Mouse (Mus musculus): Measurements from ENCODE around the gene Garnl3. TPM values are rescaled to one million over a fixed set of nuclear protein-coding genes. Genes with fewer than 3 reads are reported as not detected.
"Not testable (repeated sequence)": the region's sequence is repeated elsewhere in the genome, so short reads cannot be mapped to it uniquely, and the experiment has no call there.

The Garnl3 gene
- polyA plus RNA-seq, 1 experiment from 2014 or later, result 1.2 TPM

DNA sequence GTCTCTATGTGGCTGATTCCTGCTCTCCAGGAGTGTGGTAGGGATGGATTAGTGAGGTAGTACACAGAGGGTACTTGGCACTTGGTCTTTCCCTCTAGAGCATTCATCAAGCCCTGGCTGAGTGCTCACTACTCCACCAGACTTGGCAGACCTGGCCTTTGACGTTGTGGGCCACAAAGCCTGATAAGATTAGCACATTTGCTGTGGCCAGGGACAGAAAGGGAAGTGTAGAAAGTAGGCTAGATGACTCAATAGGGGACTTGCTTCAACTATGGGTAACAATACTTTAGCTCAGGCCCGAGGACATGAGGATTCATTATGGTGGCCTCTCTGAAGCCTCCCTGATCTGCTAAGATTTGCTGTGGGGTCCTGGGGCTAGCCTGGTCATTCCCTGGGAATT is 114.3 kb downstream of the Garnl3 start:
- Histone ChIP-seq H3K4me3 (replicated peaks) (no peak overlapping the region), H3K36me3 (no peaks in the 10 kb centered on the region), H3K27ac (no peak overlapping the region), H3K9ac (no peak overlapping the region), H3K4me2 (no peak overlapping the region), H3K9me3 (replicated peaks) (no peaks in the 10 kb centered on the region), H3K27me3 (no peaks in the 10 kb centered on the region), H3K4me1 (replicated peaks) (no peaks in the 10 kb centered on the region)
- no peak for DNase-seq
- 24% methylated on average over 2 of the region's 2 CpGs for WGBS (ENCODE audit: insufficient replicate concordance)
- no peak for ATAC-seq (ENCODE audit: low read depth)

DNA sequence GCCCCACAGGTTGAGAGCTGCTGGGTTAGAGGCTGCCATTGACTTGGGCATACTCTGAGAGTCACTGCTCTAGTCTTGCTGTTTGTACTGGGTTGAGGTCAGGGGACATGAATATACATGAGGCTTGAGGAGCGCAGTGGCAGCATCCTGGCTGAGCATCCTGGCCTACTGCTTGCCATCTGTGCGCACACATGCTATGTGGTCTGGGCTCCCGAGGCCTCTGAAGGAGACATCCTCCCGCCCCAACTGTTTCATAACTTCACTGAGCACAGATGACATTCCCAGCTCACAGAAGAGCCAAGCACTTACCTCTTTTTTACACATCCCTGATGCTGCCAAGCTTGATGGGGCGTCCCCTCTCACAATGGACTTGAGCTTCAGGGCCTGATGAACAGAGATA is 116.6 kb downstream of the Garnl3 start:
- Histone ChIP-seq H3K27ac (no peak overlapping the region), H3K36me3 (no peaks in the 10 kb centered on the region), H3K4me1 (replicated peaks) (no peaks in the 10 kb centered on the region), H3K9ac (no peak overlapping the region), H3K4me2 (no peak overlapping the region), H3K27me3 (no peaks in the 10 kb centered on the region), H3K4me3 (replicated peaks) (no peak overlapping the region), H3K9me3 (replicated peaks) (no peaks in the 10 kb centered on the region)
- 69% methylated on average over 5 of the region's 5 CpGs for WGBS (ENCODE audit: insufficient replicate concordance)
- no peak for ATAC-seq (ENCODE audit: low read depth)
- DNase-seq, result no peak

DNA sequence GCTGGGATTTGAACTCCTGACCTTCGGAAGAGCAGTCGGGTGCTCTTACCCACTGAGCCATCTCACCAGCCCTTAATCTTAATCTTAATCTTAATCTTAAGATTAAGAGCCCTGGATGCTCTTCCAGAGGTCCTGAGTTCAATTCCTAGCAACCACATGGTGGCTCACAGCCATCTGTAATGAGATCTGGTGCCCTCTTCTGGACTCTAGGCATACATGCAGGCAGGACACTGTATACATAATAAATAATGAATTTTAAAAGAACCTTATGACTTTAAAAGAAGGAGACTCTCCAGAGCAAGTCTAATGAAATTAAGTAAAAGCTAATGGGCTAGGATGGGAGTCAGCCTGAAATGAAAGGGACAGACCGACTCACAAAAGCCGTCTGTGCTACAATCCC is 122.4 kb downstream of the Garnl3 start:
- WGBS (ENCODE audit: insufficient replicate concordance), result 74% methylated on average over 4 of the region's 4 CpGs
- not testable (repeated sequence) for H3K27me3 ChIP-seq; H3K9ac ChIP-seq; H3K36me3 ChIP-seq; DNase-seq; ATAC-seq (ENCODE audit: low read depth); H3K4me2 ChIP-seq; H3K4me1 ChIP-seq (replicated peaks); H3K4me3 ChIP-seq (replicated peaks); H3K9me3 ChIP-seq (replicated peaks); H3K27ac ChIP-seq

DNA sequence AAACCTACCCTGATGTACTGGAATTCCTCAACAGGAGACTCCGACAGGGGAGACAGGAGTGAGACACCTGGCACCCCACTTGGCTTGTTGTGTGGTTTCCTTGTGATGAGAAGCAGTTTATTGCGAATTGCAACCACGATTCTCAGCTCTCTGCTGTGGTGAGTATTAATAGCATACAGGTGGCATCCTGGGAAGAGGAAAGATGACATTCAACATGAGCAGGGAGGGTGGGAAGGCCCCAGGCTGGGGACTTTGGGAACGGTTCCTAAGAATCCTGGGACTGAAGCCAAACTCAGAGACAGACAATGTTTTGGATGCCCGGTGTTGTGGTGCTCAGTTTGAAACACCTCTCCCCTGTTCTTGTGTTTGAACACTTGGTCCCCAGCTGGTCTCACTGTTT is 126.4 kb downstream of the Garnl3 start:
- DNase-seq (no peak), ATAC-seq (ENCODE audit: low read depth) (no peak)
- Histone ChIP-seq H3K4me3 (replicated peaks) (no peak overlapping the region), H3K9me3 (replicated peaks) (no peaks in the 10 kb centered on the region), H3K4me1 (replicated peaks) (no peaks in the 10 kb centered on the region), H3K27me3 (no peaks in the 10 kb centered on the region), H3K36me3 (no peaks in the 10 kb centered on the region), H3K27ac (no peak overlapping the region), H3K9ac (no peak overlapping the region), H3K4me2 (no peak overlapping the region)
- 61% methylated on average over 5 of the region's 5 CpGs for WGBS (ENCODE audit: insufficient replicate concordance)

DNA sequence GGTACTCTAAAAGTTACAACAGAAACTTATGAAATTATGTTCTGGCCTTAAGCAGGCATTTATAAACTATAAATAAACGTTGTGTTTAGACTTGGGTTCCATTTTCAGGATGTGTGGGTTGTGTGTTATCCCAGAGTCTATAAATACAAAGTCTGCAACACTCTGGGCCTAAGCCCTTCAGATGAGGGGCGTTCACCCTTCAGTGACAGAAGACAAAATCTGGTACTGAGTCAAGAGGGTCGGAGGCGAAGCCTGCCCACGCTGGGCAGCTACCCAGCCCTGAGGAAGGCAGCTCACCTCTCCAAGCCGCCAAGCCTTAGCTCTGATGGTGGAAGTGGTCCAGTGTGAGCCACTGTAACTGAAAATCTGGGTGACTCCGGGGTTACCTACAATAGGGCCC is 129.3 kb downstream of the Garnl3 start:
- H3K27me3 ChIP-seq, result no peaks in the 10 kb centered on the region
- WGBS (ENCODE audit: insufficient replicate concordance), result 72% methylated on average over 7 of the region's 7 CpGs
- no peaks in the 10 kb centered on the region for H3K36me3 ChIP-seq
- no peak for ATAC-seq (ENCODE audit: low read depth)
- no peak overlapping the region for H3K4me3 ChIP-seq (replicated peaks)
- H3K27ac ChIP-seq, result no peak overlapping the region
- no peak overlapping the region for H3K9ac ChIP-seq
- H3K9me3 ChIP-seq (replicated peaks), result no peaks in the 10 kb centered on the region
- no peak overlapping the region for H3K4me2 ChIP-seq
- no peaks in the 10 kb centered on the region for H3K4me1 ChIP-seq (replicated peaks)
- DNase-seq, result no peak

DNA sequence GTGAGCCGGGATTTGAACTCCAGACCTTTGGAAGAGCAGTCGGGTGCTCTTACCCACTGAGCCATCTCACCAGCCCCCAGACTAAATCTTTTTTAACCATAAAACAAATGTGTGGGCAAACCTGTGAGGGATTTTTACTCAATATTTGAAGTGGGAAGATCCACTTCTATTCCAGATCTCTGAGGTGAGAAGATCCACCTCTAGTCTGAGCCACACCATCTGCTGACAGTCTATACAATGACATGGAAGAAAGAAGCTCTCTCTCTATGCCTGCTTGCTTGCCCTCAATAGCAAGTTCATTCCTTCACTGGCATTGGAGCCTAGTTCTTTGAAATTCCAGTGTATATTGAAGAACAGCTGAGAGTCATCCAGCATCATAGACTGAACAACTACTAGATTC is 131.7 kb downstream of the Garnl3 start:
- H3K36me3 ChIP-seq, result no peaks in the 10 kb centered on the region
- no peaks in the 10 kb centered on the region for H3K9me3 ChIP-seq (replicated peaks)
- H3K9ac ChIP-seq, result no peak overlapping the region
- H3K27ac ChIP-seq, result no peak overlapping the region
- H3K27me3 ChIP-seq, result no peaks in the 10 kb centered on the region
- DNase-seq (no peak), ATAC-seq (ENCODE audit: low read depth) (no peak)
- H3K4me3 ChIP-seq (replicated peaks), result no peak overlapping the region
- no peaks in the 10 kb centered on the region for H3K4me1 ChIP-seq (replicated peaks)
- H3K4me2 ChIP-seq, result no peak overlapping the region
- 73% methylated on average over 2 of the region's 2 CpGs for WGBS (ENCODE audit: insufficient replicate concordance)

DNA sequence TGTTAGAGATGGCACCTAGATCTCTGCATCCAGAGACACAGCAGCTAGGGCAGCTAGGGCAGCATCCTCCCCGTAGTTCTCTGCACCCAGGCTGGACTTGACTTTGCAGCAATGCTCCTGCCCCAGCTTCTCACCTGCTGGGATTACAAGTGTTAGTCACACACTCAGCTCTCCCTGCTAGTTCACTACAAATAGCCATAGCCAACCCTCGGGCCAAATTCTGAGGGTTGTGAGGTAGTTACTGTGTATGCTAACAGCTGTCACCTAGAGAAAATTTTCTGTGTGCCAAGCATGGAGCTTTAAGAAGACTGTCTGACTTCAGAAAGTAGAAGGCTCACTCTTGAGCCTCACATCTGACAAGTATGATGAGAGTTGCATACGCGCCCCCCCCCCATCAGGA is 133.7 kb downstream of the Garnl3 start:
- Histone ChIP-seq H3K36me3 (no peaks in the 10 kb centered on the region), H3K4me2 (no peak overlapping the region), H3K9ac (no peak overlapping the region), H3K27me3 (no peaks in the 10 kb centered on the region), H3K4me3 (replicated peaks) (no peak overlapping the region), H3K4me1 (replicated peaks) (no peaks in the 10 kb centered on the region), H3K9me3 (replicated peaks) (no peaks in the 10 kb centered on the region), H3K27ac (no peak overlapping the region)
- ATAC-seq (ENCODE audit: low read depth) (no peak), DNase-seq (no peak)
- WGBS (ENCODE audit: insufficient replicate concordance), result 58% methylated on average over 4 of the region's 4 CpGs

DNA sequence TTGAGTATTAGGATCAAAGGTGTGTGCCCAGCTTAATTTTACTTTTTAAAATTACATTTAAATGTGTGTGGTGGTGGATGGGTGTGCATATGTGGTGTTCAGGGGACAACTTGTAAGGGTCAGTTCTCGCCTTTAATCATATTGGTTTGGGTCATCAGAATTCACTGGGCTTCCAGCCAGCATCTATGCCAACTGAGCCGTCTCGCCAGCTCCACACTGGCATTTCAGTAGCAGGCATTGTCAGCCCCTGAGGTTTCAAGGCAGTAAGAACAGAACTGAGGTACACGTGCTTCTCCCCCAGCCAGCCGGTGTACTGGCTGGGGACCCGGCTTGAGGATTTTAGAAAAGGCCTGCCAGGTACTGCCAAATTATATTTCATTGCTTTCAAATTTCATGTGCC is 134.4 kb downstream of the Garnl3 start:
- no peak for ATAC-seq (ENCODE audit: low read depth)
- WGBS (ENCODE audit: insufficient replicate concordance), result 65% methylated on average over 6 of the region's 6 CpGs

DNA sequence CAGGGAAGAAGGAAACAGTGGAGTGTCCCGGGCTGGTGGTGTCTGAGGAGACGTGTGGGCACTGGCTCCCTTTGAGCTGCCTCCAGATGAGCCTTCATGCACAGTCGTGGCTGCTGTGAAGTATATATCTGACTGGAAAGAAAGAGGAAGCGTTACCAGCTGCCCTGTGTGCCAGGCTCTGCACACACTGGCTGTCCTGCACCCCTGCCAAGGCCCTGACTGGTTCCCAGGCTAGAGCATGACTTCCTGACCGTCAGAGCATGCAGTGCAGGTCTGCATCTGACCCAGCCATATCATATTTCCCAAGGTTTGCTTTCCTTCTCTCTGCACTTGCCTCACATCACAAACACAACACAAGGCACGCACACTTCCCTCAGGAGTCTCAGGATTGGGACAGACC is 139.3 kb downstream of the Garnl3 start:
- Histone ChIP-seq H3K9ac (no peak overlapping the region), H3K36me3 (no peaks in the 10 kb centered on the region), H3K9me3 (replicated peaks) (no peaks in the 10 kb centered on the region), H3K4me1 (replicated peaks) (no peaks in the 10 kb centered on the region), H3K27me3 (0 out of 2 replicates have a peak, but pooled peaks cover 3% of the 10 kb centered on the region), H3K4me3 (replicated peaks) (no peak overlapping the region), H3K27ac (no peak overlapping the region), H3K4me2 (no peak overlapping the region)
- 42% methylated on average over 6 of the region's 6 CpGs for WGBS (ENCODE audit: insufficient replicate concordance)
- no peak for DNase-seq
- ATAC-seq (ENCODE audit: low read depth), result no peak

More for the DNA sequence above, 134.4 kb downstream of the Garnl3 start:
- H3K36me3 ChIP-seq, result no peaks in the 10 kb centered on the region
- no peaks in the 10 kb centered on the region for H3K9me3 ChIP-seq (replicated peaks)
- H3K4me3 ChIP-seq (replicated peaks), result no peak overlapping the region
- H3K9ac ChIP-seq, result no peak overlapping the region
- H3K4me2 ChIP-seq, result no peak overlapping the region
- H3K27ac ChIP-seq, result no peak overlapping the region
- DNase-seq, result no peak
- H3K27me3 ChIP-seq, result 0 out of 2 replicates have a peak, but pooled peaks cover 1% of the 10 kb centered on the region
- H3K4me1 ChIP-seq (replicated peaks), result no peaks in the 10 kb centered on the region

DNA sequence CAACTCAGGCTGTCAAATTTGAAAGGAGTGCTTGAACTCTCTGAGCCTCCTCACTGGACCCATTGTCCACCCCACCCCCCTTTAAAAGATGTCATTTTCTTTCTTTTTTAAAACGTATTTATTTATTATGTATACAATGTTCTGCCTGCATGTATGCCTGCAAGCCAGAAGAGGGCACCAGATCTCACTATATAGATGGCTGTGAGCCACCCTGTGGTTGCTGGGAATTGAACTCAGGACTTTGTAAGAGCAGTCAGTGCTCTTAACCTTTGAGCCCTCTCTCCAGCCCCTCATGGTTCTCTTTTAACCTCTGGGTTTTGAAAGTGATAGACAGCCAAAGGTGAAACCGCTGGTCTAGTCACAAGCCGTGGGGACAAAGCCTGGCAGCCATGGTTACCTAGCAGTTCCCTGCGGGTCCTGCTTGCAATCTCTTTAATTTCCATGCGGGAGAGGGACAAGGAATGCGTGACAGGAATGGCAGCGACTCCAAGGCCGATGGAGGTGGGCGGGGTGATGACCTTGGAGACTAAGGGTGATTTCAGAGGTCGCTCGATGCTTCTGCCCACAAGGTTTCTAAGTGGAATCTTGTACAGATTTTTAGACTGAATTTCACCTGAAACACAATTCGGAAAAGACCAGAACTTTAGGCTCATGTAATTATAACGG is 141.2 kb downstream of the Garnl3 start:
- Histone ChIP-seq H3K27ac (no peak overlapping the region), H3K9ac (no peak overlapping the region)

DNA sequence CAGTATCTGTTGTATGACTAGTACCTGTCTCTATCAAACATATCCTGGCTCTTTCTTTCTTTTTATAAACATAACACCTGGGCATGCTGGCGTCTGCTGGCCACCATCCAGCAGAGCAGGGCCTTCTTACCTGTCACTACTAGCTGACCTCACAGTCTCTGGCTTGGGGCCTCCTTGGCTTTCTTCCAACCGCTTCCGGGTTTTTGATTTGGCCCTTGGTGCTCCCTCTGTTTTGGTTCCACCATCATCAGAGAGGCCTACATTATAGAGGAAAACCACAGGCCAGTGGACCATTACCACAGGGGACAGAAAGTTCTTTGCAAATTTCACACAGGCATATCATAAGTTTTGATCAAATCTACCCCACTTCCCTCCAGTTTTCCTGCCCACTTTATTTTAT is 142.1 kb downstream of the Garnl3 start:
- H3K36me3 ChIP-seq, result no peaks in the 10 kb centered on the region
- no peaks in the 10 kb centered on the region for H3K4me1 ChIP-seq (replicated peaks)
- H3K4me2 ChIP-seq, result no peak overlapping the region
- H3K27me3 ChIP-seq, result 0 out of 2 replicates have a peak, but pooled peaks cover 8% of the 10 kb centered on the region
- ATAC-seq (ENCODE audit: low read depth) (no peak), DNase-seq (no peak)
- H3K27ac ChIP-seq, result no peak overlapping the region
- no peak overlapping the region for H3K4me3 ChIP-seq (replicated peaks)
- no peak overlapping the region for H3K9ac ChIP-seq
- no peaks in the 10 kb centered on the region for H3K9me3 ChIP-seq (replicated peaks)
- WGBS (ENCODE audit: insufficient replicate concordance), result 66% methylated on average over 3 of the region's 3 CpGs

More for the DNA sequence above, 141.2 kb downstream of the Garnl3 start:
- H3K4me3 ChIP-seq (replicated peaks), result no peak overlapping the region
- no peak overlapping the region for H3K4me2 ChIP-seq
- 0 out of 2 replicates have a peak, but pooled peaks cover 3% of the 10 kb centered on the region for H3K27me3 ChIP-seq
- DNase-seq (no peak), ATAC-seq (ENCODE audit: low read depth) (no peak)
- no peaks in the 10 kb centered on the region for H3K9me3 ChIP-seq (replicated peaks)
- no peaks in the 10 kb centered on the region for H3K4me1 ChIP-seq (replicated peaks)
- WGBS (ENCODE audit: insufficient replicate concordance), result 50% methylated on average over 13 of the region's 13 CpGs
- no peaks in the 10 kb centered on the region for H3K36me3 ChIP-seq

DNA sequence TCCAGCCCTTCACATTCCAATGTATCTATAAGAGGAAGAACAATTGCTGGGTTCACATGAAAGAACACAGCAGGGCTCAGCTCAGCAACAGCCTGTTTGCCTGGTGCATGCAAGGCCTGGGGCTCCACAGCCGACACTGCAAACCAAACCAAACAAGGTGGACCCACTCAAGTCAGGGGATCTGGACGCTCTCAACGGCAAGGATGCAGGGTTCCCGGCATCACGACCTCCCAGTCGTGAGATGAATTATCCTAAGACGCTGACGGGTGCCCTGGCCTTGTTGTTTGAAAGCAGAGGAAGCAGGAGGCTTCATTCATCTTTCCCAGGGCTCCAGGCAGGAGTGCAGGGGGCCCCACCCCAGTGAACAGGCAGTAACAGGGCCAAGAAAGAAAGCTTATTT is 145.6 kb downstream of the Garnl3 start:
- Histone ChIP-seq H3K27me3 (peaks cover 9% of the 10 kb centered on the region; the same call in 1 of the 2 replicates), H3K4me3 (replicated peaks) (no peak overlapping the region), H3K9me3 (replicated peaks) (no peaks in the 10 kb centered on the region), H3K27ac (no peak overlapping the region), H3K4me2 (no peak overlapping the region), H3K9ac (no peak overlapping the region), H3K36me3 (no peaks in the 10 kb centered on the region), H3K4me1 (replicated peaks) (peaks cover 16% of the 10 kb centered on the region)
- ATAC-seq (ENCODE audit: low read depth), result no peak
- no peak for DNase-seq
- WGBS (ENCODE audit: insufficient replicate concordance), result 65% methylated on average over 8 of the region's 8 CpGs

Data from liver, embryonic 13.5 days (tissue).